Mouse (Mus musculus) CH12.LX (cell line): ENCODE data around the gene Ccdc146. TPM values are rescaled to one million over a fixed set of nuclear protein-coding genes. Genes with fewer than 3 reads are reported as not detected.

ENCODE experiments used
- DNase-seq: peaks from one replicate; pipeline ENCODE4 v3.0.0-alpha.2; 2013; ENCODE audit errors: extremely low read depth
- H3K27ac ChIP-seq: 2 replicates; pipeline ENCODE4 v1.5.1; 2012; ENCODE audit warnings: low read depth, mild to moderate bottlenecking, control low read depth, moderate library complexity; ENCODE audit not compliant: insufficient read depth
- H3K27me3 ChIP-seq: replicated peaks from 2 replicates; pipeline ENCODE3; 2012; ENCODE audit warnings: inconsistent platforms
- H3K36me3 ChIP-seq, 2 experiments: replicated peaks in 1 of 2; 2 replicates each; pipeline versions ENCODE3 to v1.6.1; 2012; ENCODE audit warnings: inconsistent platforms in 1 of 2, low read length in 1 of 2, mild to moderate bottlenecking in 1 of 2, mixed read lengths in 1 of 2, moderate library complexity in 1 of 2; ENCODE audit not compliant: control insufficient read depth in 1 of 2, insufficient read depth in 1 of 2
- H3K4me1 ChIP-seq, 2 experiments: 2 replicates each; pipeline ENCODE4 v1.6.1; 2012; ENCODE audit warnings: inconsistent platforms in 1 of 2, moderate library complexity in 1 of 2; ENCODE audit not compliant: insufficient read depth in 2 of 2, control insufficient read depth in 1 of 2
- H3K4me2 ChIP-seq: 2 replicates; pipeline ENCODE4 v1.6.1; 2012; ENCODE audit warnings: low read depth, mild to moderate bottlenecking, control low read depth; ENCODE audit not compliant: poor library complexity, insufficient read depth, severe bottlenecking
- H3K4me3 ChIP-seq, 3 experiments: fragments of 150-350 bp in 1 of 3; sonication (generic) in 1 of 3; replicated peaks in 1 of 3; 2 replicates each; pipeline versions ENCODE3 to v1.5.1; 2011 to 2012; ENCODE audit warnings: low read depth in 2 of 3, low read length in 2 of 3, mild to moderate bottlenecking in 2 of 3, moderate library complexity in 2 of 3, control low read depth in 1 of 3, improper control_type of control experiment in 1 of 3, inconsistent platforms in 1 of 3, mixed read lengths in 1 of 3; ENCODE audit not compliant: poor library complexity in 1 of 3
- H3K79me2 ChIP-seq: replicated peaks from 2 replicates; pipeline ENCODE4 v1.6.1; 2012; ENCODE audit warnings: mild to moderate bottlenecking, moderate library complexity; ENCODE audit not compliant: control insufficient read depth, poor library complexity, insufficient read depth, severe bottlenecking; ENCODE audit errors: extremely low read depth
- H3K9ac ChIP-seq: 2 replicates; pipeline ENCODE4 v1.6.1; 2012; ENCODE audit warnings: low read depth, mild to moderate bottlenecking, control low read depth, moderate library complexity; ENCODE audit not compliant: insufficient read depth
- H3K9me3 ChIP-seq: replicated peaks from 2 replicates; pipeline ENCODE3; 2012; ENCODE audit warnings: low read length, inconsistent platforms, mixed read lengths
- BHLHE40 ChIP-seq: IDR thresholded peaks from 2 replicates; pipeline ENCODE4 v1.6.1; 2011; ENCODE audit warnings: mild to moderate bottlenecking, low read depth, low read length, improper control_type of control experiment
- CHD1 ChIP-seq: IDR thresholded peaks from 2 replicates; pipeline ENCODE4 v1.6.1; 2012; ENCODE audit warnings: low read depth, low read length, improper control_type of control experiment, inconsistent platforms
- CHD2 ChIP-seq: IDR thresholded peaks from 2 replicates; pipeline ENCODE4 v1.6.1; 2011; ENCODE audit warnings: low read length, improper control_type of control experiment
- CTCF ChIP-seq, 2 experiments: IDR thresholded peaks in 1 of 2; conservative IDR thresholded peaks in 1 of 2; 2 replicates each; pipeline ENCODE4 v1.5.1; 2011 to 2012; ENCODE audit warnings: low read depth in 2 of 2, low read length in 2 of 2, improper control_type of control experiment in 1 of 2, inconsistent platforms in 1 of 2, mild to moderate bottlenecking in 1 of 2, moderate library complexity in 1 of 2
- E2F4 ChIP-seq: IDR thresholded peaks from 2 replicates; pipeline ENCODE4 v1.6.1; 2011; ENCODE audit warnings: low read depth, low read length, improper control_type of control experiment; ENCODE audit not compliant: insufficient replicate concordance
- ELF1 ChIP-seq: IDR thresholded peaks from 2 replicates; pipeline ENCODE4 v1.6.1; 2014; ENCODE audit warnings: low read depth, mild to moderate bottlenecking, inconsistent platforms, low read length, improper control_type of control experiment
- EP300 ChIP-seq: IDR thresholded peaks from 2 replicates; pipeline ENCODE4 v1.6.1; 2011; ENCODE audit warnings: low read length, improper control_type of control experiment
- ETS1 ChIP-seq: conservative IDR thresholded peaks from 2 replicates; pipeline ENCODE4 v1.6.1; 2012; ENCODE audit warnings: low read depth, mild to moderate bottlenecking, inconsistent platforms, low read length, improper control_type of control experiment, moderate library complexity
- GABPA ChIP-seq: IDR thresholded peaks from 2 replicates; pipeline ENCODE4 v1.6.1; 2012; ENCODE audit warnings: low read depth, low read length, improper control_type of control experiment, inconsistent platforms; ENCODE audit not compliant: insufficient replicate concordance
- HCFC1 ChIP-seq: IDR thresholded peaks from 2 replicates; pipeline ENCODE4 v1.6.1; 2012; ENCODE audit warnings: low read depth, mild to moderate bottlenecking, inconsistent platforms, low read length, improper control_type of control experiment
- IRF4 ChIP-seq: IDR thresholded peaks from 2 replicates; pipeline ENCODE4 v1.6.1; 2014; ENCODE audit warnings: low read depth, mild to moderate bottlenecking, inconsistent platforms, low read length, improper control_type of control experiment
- JUN ChIP-seq: IDR thresholded peaks from 2 replicates; pipeline ENCODE4 v1.6.1; 2011; ENCODE audit warnings: low read depth, mild to moderate bottlenecking, low read length, improper control_type of control experiment, moderate library complexity; ENCODE audit not compliant: insufficient read depth
- JUND ChIP-seq: conservative IDR thresholded peaks from 2 replicates; pipeline ENCODE4 v1.6.1; 2011; ENCODE audit warnings: low read depth, low read length, improper control_type of control experiment
- KAT2A ChIP-seq: IDR thresholded peaks from 2 replicates; pipeline ENCODE4 v1.6.1; 2012; ENCODE audit warnings: low read length, improper control_type of control experiment, inconsistent platforms; ENCODE audit not compliant: insufficient replicate concordance
- MAFK ChIP-seq: IDR thresholded peaks from 2 replicates; pipeline ENCODE4 v1.6.1; 2011; ENCODE audit warnings: low read length, improper control_type of control experiment; ENCODE audit not compliant: insufficient replicate concordance
- MAX ChIP-seq: IDR thresholded peaks from 2 replicates; pipeline ENCODE4 v1.6.1; 2011; ENCODE audit warnings: low read length, improper control_type of control experiment
- MAZ ChIP-seq: IDR thresholded peaks from 2 replicates; pipeline ENCODE4 v1.6.1; 2012; ENCODE audit warnings: low read depth, mild to moderate bottlenecking, inconsistent platforms, low read length, improper control_type of control experiment, moderate library complexity
- MEF2A ChIP-seq: IDR thresholded peaks from 2 replicates; pipeline ENCODE4 v1.6.1; 2014; ENCODE audit warnings: low read depth, mild to moderate bottlenecking, inconsistent platforms, low read length, improper control_type of control experiment, borderline replicate concordance
- MXI1 ChIP-seq: IDR thresholded peaks from 2 replicates; pipeline ENCODE4 v1.6.1; 2011; ENCODE audit warnings: mild to moderate bottlenecking, low read depth, low read length, improper control_type of control experiment
- MYC ChIP-seq: IDR thresholded peaks from 2 replicates; pipeline ENCODE4 v1.6.1; 2011; ENCODE audit warnings: low read depth, mild to moderate bottlenecking, improper control_type of control experiment, low read length
- NELFE ChIP-seq: IDR thresholded peaks from 2 replicates; pipeline ENCODE4 v1.6.1; 2011; ENCODE audit warnings: low read depth, low read length, improper control_type of control experiment
- NRF1 ChIP-seq: IDR thresholded peaks from 2 replicates; pipeline ENCODE4 v1.6.1; 2014; ENCODE audit warnings: low read depth, mild to moderate bottlenecking, inconsistent platforms, low read length, improper control_type of control experiment, moderate library complexity
- PAX5 ChIP-seq: IDR thresholded peaks from 2 replicates; pipeline ENCODE4 v1.6.1; 2012; ENCODE audit warnings: low read length, inconsistent platforms, mixed read lengths
- POLR2A ChIP-seq: IDR thresholded peaks from 2 replicates; pipeline ENCODE4 v1.6.1; 2011; ENCODE audit warnings: low read depth, mild to moderate bottlenecking, improper control_type of control experiment, low read length
- POLR2AphosphoS2 ChIP-seq: IDR thresholded peaks from 2 replicates; pipeline ENCODE4 v1.6.1; 2011; ENCODE audit warnings: low read depth, low read length, improper control_type of control experiment
- RAD21 ChIP-seq: IDR thresholded peaks from 2 replicates; pipeline ENCODE4 v1.6.1; 2011; ENCODE audit warnings: low read depth, mild to moderate bottlenecking, low read length, improper control_type of control experiment, moderate library complexity
- RCOR1 ChIP-seq: conservative IDR thresholded peaks from 2 replicates; pipeline ENCODE4 v1.6.1; 2012; ENCODE audit warnings: low read depth, mild to moderate bottlenecking, inconsistent platforms, low read length, improper control_type of control experiment
- SIN3A ChIP-seq: IDR thresholded peaks from 2 replicates; pipeline ENCODE4 v1.6.1; 2012; ENCODE audit warnings: low read length, improper control_type of control experiment, inconsistent platforms
- SMC3 ChIP-seq: IDR thresholded peaks from 2 replicates; pipeline ENCODE4 v1.6.1; 2011; ENCODE audit warnings: low read depth, low read length, improper control_type of control experiment
- TBP ChIP-seq: conservative IDR thresholded peaks from 2 replicates; pipeline ENCODE4 v1.6.1; 2011; ENCODE audit warnings: low read depth, low read length, improper control_type of control experiment
- TCF12 ChIP-seq: IDR thresholded peaks from 2 replicates; pipeline ENCODE4 v1.6.1; 2014; ENCODE audit warnings: low read depth, mild to moderate bottlenecking, inconsistent platforms, low read length, improper control_type of control experiment
- UBTF ChIP-seq: IDR thresholded peaks from 2 replicates; pipeline ENCODE4 v1.6.1; 2012; ENCODE audit warnings: low read depth, mild to moderate bottlenecking, inconsistent platforms, low read length, improper control_type of control experiment, moderate library complexity
- USF1 ChIP-seq: IDR thresholded peaks from 2 replicates; pipeline ENCODE4 v1.6.1; 2014; ENCODE audit warnings: low read depth, mild to moderate bottlenecking, inconsistent platforms, low read length, improper control_type of control experiment
- USF2 ChIP-seq: conservative IDR thresholded peaks from 2 replicates; pipeline ENCODE4 v1.6.1; 2011; ENCODE audit warnings: low read depth, low read length, improper control_type of control experiment
- ZC3H11A ChIP-seq: IDR thresholded peaks from 2 replicates; pipeline ENCODE4 v1.6.1; 2012; ENCODE audit warnings: low read depth, mild to moderate bottlenecking, inconsistent platforms, low read length, improper control_type of control experiment
- ZKSCAN1 ChIP-seq: IDR thresholded peaks from 2 replicates; pipeline ENCODE4 v1.6.1; 2012; ENCODE audit warnings: low read depth, inconsistent platforms, low read length, improper control_type of control experiment, borderline replicate concordance
- ZMIZ1 ChIP-seq: IDR thresholded peaks from 2 replicates; pipeline ENCODE4 v1.6.1; 2012; ENCODE audit warnings: low read depth, mild to moderate bottlenecking, inconsistent platforms, low read length, improper control_type of control experiment
- ZNF384 ChIP-seq: IDR thresholded peaks from 2 replicates; pipeline ENCODE4 v1.6.1; 2012; ENCODE audit warnings: low read depth, low read length, improper control_type of control experiment, inconsistent platforms
- dilution Hi-C: fragments of 300-500 bp; cut with MboI; formaldehyde crosslinking; loops from 2 replicates; pipeline ENCODE4 v1.14.3; 2020; ENCODE audit warnings: low sequenced_read_pairs; ENCODE audit not compliant: extremely low pct_unique_long_range_greater_than_20kb, extremely low pct_ligation_motif_present
- in situ Hi-C: fragments of 300-500 bp; cut with MboI; formaldehyde crosslinking; loops from 3 replicates; pipeline ENCODE4 v1.14.3; 2019; ENCODE audit warnings: low sequenced_read_pairs, low pct_ligation_motif_present, low pct_unique_long_range_greater_than_20kb, mixed read lengths
- polyA plus RNA-seq: library from polyadenylated mRNA; unstranded; fragments of >175 nt; gene quantifications from 2 replicates; pipeline ENCODE4 v1.2.1, GENCODE M21; 2012; ENCODE audit warnings: low read depth; ENCODE audit not compliant: insufficient read length
- total RNA-seq, 2 experiments: library from RNA; depleted of rRNA; stranded (reverse); fragments of 300-350 nt in 1 of 2; fragments of >200 nt in 1 of 2; gene quantifications; 2 replicates each; pipeline ENCODE4 v1.2.3; 2012 to 2014

The Ccdc146 gene
- total and polyA plus RNA-seq, 3 experiments = 0.17 to 0.21 TPM; not detected in 1

DNA sequence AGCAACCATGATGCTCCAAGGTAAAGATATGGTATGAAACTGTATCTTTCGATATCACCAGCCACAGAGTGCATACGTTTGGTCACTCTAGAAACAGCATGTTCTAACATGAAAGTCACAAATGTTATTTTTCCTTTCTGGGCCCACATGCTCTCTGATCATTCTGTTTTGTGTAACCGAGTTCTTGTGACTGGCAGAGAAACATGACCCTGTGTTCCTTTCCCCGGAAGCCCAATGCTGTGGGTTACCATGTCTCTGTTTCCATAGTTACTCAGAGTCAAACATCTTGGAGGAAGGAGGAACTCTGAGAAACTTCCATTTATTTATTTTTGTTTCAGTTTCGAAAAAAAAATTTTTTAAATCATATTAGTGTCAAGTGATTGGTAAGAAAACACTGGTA is 12.4 kb downstream of the Ccdc146 start:
- peak; percentile 86 for DNase-seq
- H3K27ac ChIP-seq = peak overlapping the region; percentile 100
- H3K4me1 ChIP-seq = peaks cover 22 to 36% of the 10 kb centered on the region in 2 experiments
- no peaks in the 10 kb centered on the region for H3K9me3 ChIP-seq
- TF ChIP-seq CHD2 = no peak
- no peak for TF ChIP-seq MAFK
- TF ChIP-seq ZKSCAN1 = no peak
- TF ChIP-seq ZC3H11A = no peak
- TF ChIP-seq MAX = peak; percentile 68
- no peak for TF ChIP-seq GABPA
- TF ChIP-seq IRF4 = peak; percentile 28; the same call in 1 of the 2 replicates
- TF ChIP-seq RCOR1 = 0 out of 2 replicates have a peak, but pooled peaks have one; percentile 7
- peak; percentile 85 for TF ChIP-seq MYC
- no peak for TF ChIP-seq USF2
- TF ChIP-seq SMC3 = no peak
- TF ChIP-seq UBTF = no peak
- TF ChIP-seq HCFC1 = no peak; the same call in 1 of the 2 replicates
- TF ChIP-seq ETS1 = peak; percentile 62; the same call in 1 of the 2 replicates
- TF ChIP-seq TCF12 = peak; percentile 58
- TF ChIP-seq ZNF384 = peak; percentile 41; the same call in 1 of the 2 replicates
- TF ChIP-seq MAZ = no peak
- no peak; the same call in 1 of the 2 replicates for TF ChIP-seq E2F4
- no peak for TF ChIP-seq PAX5
- no peak for TF ChIP-seq POLR2A
- TF ChIP-seq MXI1 = peak; percentile 88
- no peak for TF ChIP-seq JUND
- no peak for TF ChIP-seq CTCF (conservative IDR thresholded peaks at IDR 0.05 in 1 of 2, IDR thresholded peaks at IDR 0.05 in 1 of 2; ENCODE audit: low read depth in 2 of 2, low read length in 2 of 2)
- no peak for TF ChIP-seq NRF1
- peak; percentile 68; the same call in 1 of the 2 replicates for TF ChIP-seq EP300
- TF ChIP-seq RAD21 = no peak
- no peak for TF ChIP-seq JUN
- TF ChIP-seq ZMIZ1 = no peak
- TF ChIP-seq POLR2AphosphoS2 = no peak
- no peak for TF ChIP-seq TBP
- TF ChIP-seq SIN3A = peak; percentile 80
- no peak for TF ChIP-seq NELFE
- no peak; the same call in 1 of the 2 replicates for TF ChIP-seq MEF2A
- peak; percentile 29; the same call in 1 of the 2 replicates for TF ChIP-seq BHLHE40
- TF ChIP-seq KAT2A = no peak
- peak; percentile 86 for TF ChIP-seq CHD1
- no peak for TF ChIP-seq USF1
- TF ChIP-seq ELF1 = peak; percentile 82
- peak overlapping the region; percentile 88 for H3K4me2 ChIP-seq
- in situ Hi-C loops = loop anchor here (25.0 kb wide), 1 partner anchor 375 kb away; no protein-coding TSS in a partner anchor
- peak overlapping the region in 2 of 3 experiments; percentile 23 to 43 for H3K4me3 ChIP-seq
- H3K79me2 ChIP-seq = no peaks in the 10 kb centered on the region
- H3K36me3 ChIP-seq = no peaks in the 10 kb centered on the region
- H3K27me3 ChIP-seq = no peaks in the 10 kb centered on the region
- peak overlapping the region; percentile 69 for H3K9ac ChIP-seq
- dilution Hi-C loops = no loop called here
